Mouse (Mus musculus) stomach, postnatal 0 days (tissue): ENCODE measurements around the gene Ahsg. TPM values are rescaled to one million over a fixed set of nuclear protein-coding genes. Genes with fewer than 3 reads are reported as not detected.

ENCODE experiments used
- ATAC-seq: fragments of 200-750 bp; cut with Nextera tagmentation; 2 replicates; pipeline ENCODE4 v1.8.0; 2017; ENCODE audit not compliant: low FRiP score, low TSS enrichment
- DNase-seq: peaks from one replicate; pipeline ENCODE4 v3.0.0-alpha.2; 2016; ENCODE audit warnings: low spot score
- H3K27ac ChIP-seq: fragments of 300-500 bp; sonication (generic); replicated peaks from 2 replicates; pipeline ENCODE4 v1.5.1; 2014; ENCODE audit warnings: mild to moderate bottlenecking, control low read depth
- H3K27me3 ChIP-seq: fragments of 300-500 bp; sonication (generic); 2 replicates; pipeline ENCODE4 v1.6.1; 2014; ENCODE audit warnings: low read length; ENCODE audit not compliant: control insufficient read depth, insufficient read depth
- H3K36me3 ChIP-seq: fragments of 300-500 bp; sonication (generic); 2 replicates; pipeline ENCODE4 v1.6.1; 2014; ENCODE audit warnings: low read length, mixed read lengths; ENCODE audit not compliant: control insufficient read depth, insufficient read depth
- H3K4me1 ChIP-seq: fragments of 300-500 bp; sonication (generic); replicated peaks from 2 replicates; pipeline ENCODE4 v1.6.1; 2014; ENCODE audit warnings: antibody characterized with exemption; ENCODE audit not compliant: control insufficient read depth, insufficient read depth
- H3K4me2 ChIP-seq: fragments of 300-500 bp; sonication (generic); replicated peaks from 2 replicates; pipeline ENCODE4 v1.6.1; 2014; ENCODE audit warnings: low read depth, mild to moderate bottlenecking, control low read depth, moderate library complexity
- H3K4me3 ChIP-seq: fragments of 300-500 bp; sonication (generic); 2 replicates; pipeline ENCODE4 v1.5.1; 2014; ENCODE audit warnings: low read depth, low read length, control low read depth
- H3K9ac ChIP-seq: fragments of 300-500 bp; sonication (generic); 2 replicates; pipeline ENCODE4 v1.6.1; 2014; ENCODE audit warnings: mild to moderate bottlenecking, low read length, control low read depth, mixed read lengths
- H3K9me3 ChIP-seq: fragments of 300-500 bp; sonication (generic); 2 replicates; pipeline ENCODE4 v1.6.1; 2016; ENCODE audit warnings: low read length; ENCODE audit not compliant: control insufficient read depth
- CTCF ChIP-seq: IDR thresholded peaks from 2 replicates; pipeline ENCODE4 v1.5.1; 2016; ENCODE audit warnings: antibody characterized with exemption, low read depth, mild to moderate bottlenecking, moderate library complexity
- EP300 ChIP-seq: optimal IDR thresholded peaks from 2 replicates; pipeline ENCODE3; 2016; ENCODE audit warnings: antibody characterized with exemption
- WGBS: fragments of 180-500 bp; shearing (Covaris S2); extraction: QIAGEN DNeasy Blood & Tissue Kit; methylation state at CpG from one replicate; pipeline ENCODE4 v1.1.7; 2014; 5-methylcytosine and 5-hydroxymethylcytosine counted together
- polyA plus RNA-seq: library from polyadenylated mRNA; unstranded; fragments of >200 nt; fragmentation: Nextera tagmentation; extraction: Ambion mirVana; gene quantifications from 2 replicates; pipeline ENCODE4 v1.2.1, GENCODE M21; 2015

Gene Ahsg
- polyA plus RNA-seq, 1 experiment from 2014 or later: 29.1 TPM

- H3K36me3 ChIP-seq: no peaks in the 10 kb centered on the region
These were observed 9.6 kb upstream of the Ahsg start for GRCm38 (mm10) chr16:22881487-22881886.

GRCm38 (mm10) chr16:22883441-22883840 is 7.6 kb upstream of the Ahsg start:
- no peaks in the 10 kb centered on the region for H3K27me3 ChIP-seq
- no peak overlapping the region for H3K4me2 ChIP-seq
- no peak overlapping the region for H3K9ac ChIP-seq
- TF ChIP-seq EP300 (no peak), CTCF (no peak)
- H3K36me3 ChIP-seq: no peaks in the 10 kb centered on the region
- no peaks in the 10 kb centered on the region for H3K9me3 ChIP-seq
- no peak overlapping the region for H3K27ac ChIP-seq
- 77% methylated on average over 5 of the region's 5 CpGs for WGBS
- no peak for DNase-seq
- H3K4me1 ChIP-seq: no peaks in the 10 kb centered on the region
- no peak overlapping the region for H3K4me3 ChIP-seq
- ATAC-seq: no peak

More at GRCm38 (mm10) chr16:22881487-22881886, 9.6 kb upstream of the Ahsg start:
- DNase-seq (no peak), ATAC-seq (no peak)
- H3K4me2 ChIP-seq: no peak overlapping the region
- no peak overlapping the region for H3K4me3 ChIP-seq
- H3K27me3 ChIP-seq: no peaks in the 10 kb centered on the region
- no peaks in the 10 kb centered on the region for H3K4me1 ChIP-seq
- no peak overlapping the region for H3K9ac ChIP-seq
- no peak overlapping the region for H3K27ac ChIP-seq
- 63% methylated on average over 4 of the region's 4 CpGs for WGBS
- TF ChIP-seq EP300 (no peak), CTCF (no peak)
- H3K9me3 ChIP-seq: no peaks in the 10 kb centered on the region

- Histone ChIP-seq H3K4me3 (no peak overlapping the region), H3K36me3 (no peaks in the 10 kb centered on the region), H3K27me3 (no peaks in the 10 kb centered on the region), H3K4me1 (no peaks in the 10 kb centered on the region), H3K9ac (no peak overlapping the region), H3K9me3 (no peaks in the 10 kb centered on the region), H3K27ac (no peak overlapping the region), H3K4me2 (no peak overlapping the region)
- DNase-seq: no peak
- no peak for ATAC-seq
- no peak for TF ChIP-seq CTCF
- no peak for TF ChIP-seq EP300
- 30% methylated on average over 4 of the region's 4 CpGs for WGBS
These were observed 5.7 kb upstream of the Ahsg start for GRCm38 (mm10) chr16:22885356-22885755.

- H3K36me3 ChIP-seq: no peaks in the 10 kb centered on the region
- WGBS: 72% methylated on average over 3 of the region's 3 CpGs
These were observed 4.4 kb upstream of the Ahsg start for GRCm38 (mm10) chr16:22886726-22887125.

GRCm38 (mm10) chr16:22888835-22889234 is 2.2 kb upstream of the Ahsg start:
- no peak for DNase-seq
- no peak for ATAC-seq
- no peak for TF ChIP-seq CTCF
- no peak for TF ChIP-seq EP300
- 60% methylated on average over 4 of the region's 4 CpGs for WGBS
- Histone ChIP-seq H3K4me1 (no peaks in the 10 kb centered on the region), H3K4me3 (no peak overlapping the region), H3K9ac (no peak overlapping the region), H3K27ac (no peak overlapping the region), H3K36me3 (no peaks in the 10 kb centered on the region), H3K9me3 (no peaks in the 10 kb centered on the region), H3K27me3 (no peaks in the 10 kb centered on the region), H3K4me2 (no peak overlapping the region)

More at GRCm38 (mm10) chr16:22886726-22887125, 4.4 kb upstream of the Ahsg start:
- H3K9me3 ChIP-seq: no peaks in the 10 kb centered on the region
- no peaks in the 10 kb centered on the region for H3K27me3 ChIP-seq
- ATAC-seq: no peak
- TF ChIP-seq EP300 (no peak), CTCF (no peak)
- H3K27ac ChIP-seq: no peak overlapping the region
- H3K4me2 ChIP-seq: no peak overlapping the region
- H3K4me3 ChIP-seq: no peak overlapping the region
- DNase-seq: no peak
- no peaks in the 10 kb centered on the region for H3K4me1 ChIP-seq
- no peak overlapping the region for H3K9ac ChIP-seq

- no peak overlapping the region for H3K4me2 ChIP-seq
- H3K9ac ChIP-seq: no peak overlapping the region
- ATAC-seq: no peak
- no peaks in the 10 kb centered on the region for H3K27me3 ChIP-seq
- H3K4me3 ChIP-seq: no peak overlapping the region
- no peak overlapping the region for H3K27ac ChIP-seq
- TF ChIP-seq EP300: no peak
- TF ChIP-seq CTCF: no peak
- WGBS: 81% methylated on average over 8 of the region's 8 CpGs
- H3K9me3 ChIP-seq: no peaks in the 10 kb centered on the region
- H3K4me1 ChIP-seq: no peaks in the 10 kb centered on the region
- no peaks in the 10 kb centered on the region for H3K36me3 ChIP-seq
- DNase-seq: no peak
These were observed 1.4 kb upstream of the Ahsg start for GRCm38 (mm10) chr16:22889716-22890115.
